Mouse (Mus musculus): ENCODE measurements at regions not wholly inside any gene's neighbourhood (a gene's known extent, or its start where the extent isn't known, plus 50 kb on each side); places are given as distances from the start of the nearest gene placed in this dataset.

DNA sequence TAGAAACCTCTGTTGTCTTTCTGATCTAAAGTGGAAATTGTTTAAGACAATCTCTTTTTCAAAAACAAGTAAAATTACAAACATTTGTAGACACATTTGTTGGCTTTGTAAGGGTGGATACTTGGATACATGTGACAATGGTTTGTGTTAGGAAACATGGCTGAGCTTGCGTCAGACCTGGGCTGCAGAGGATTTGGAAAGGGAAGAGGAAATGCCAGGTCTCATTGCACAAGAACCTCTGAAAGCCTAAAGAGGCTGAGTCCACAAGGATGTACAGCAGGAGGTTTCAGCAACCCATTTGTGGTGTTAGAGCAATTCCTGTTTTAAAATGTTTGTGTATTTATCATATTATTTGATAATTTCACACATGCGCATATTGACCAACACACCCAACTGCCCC, 235.3 kb upstream of the Irx2 start:
- no peak for ATAC-seq (replicated peaks in 1 of 2; ENCODE audit: insufficient read depth in 1 of 2, low FRiP score in 2 of 2, low TSS enrichment in 1 of 2, low read depth in 1 of 2, poor library complexity in 2 of 2, severe bottlenecking in 2 of 2)

DNA sequence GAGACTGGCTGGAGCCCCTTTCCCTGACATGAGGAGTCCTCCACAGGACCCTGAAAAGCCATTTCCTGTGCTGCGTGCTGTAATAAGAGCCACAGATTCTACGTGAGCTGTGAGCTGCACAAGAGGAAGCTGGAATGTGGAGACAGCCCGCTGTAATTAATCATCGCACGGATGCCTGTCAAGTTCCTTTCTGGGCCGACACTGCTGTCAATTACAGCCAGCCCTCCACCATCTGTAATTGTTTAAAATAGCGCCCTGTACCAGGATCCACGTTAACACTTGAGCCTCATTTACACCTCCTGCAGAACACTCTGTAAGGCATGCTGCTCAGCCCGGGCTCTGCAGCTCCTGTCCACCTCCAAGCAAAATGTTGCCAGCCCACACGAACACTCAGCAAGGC, 227.9 kb upstream of the Irx2 start:
- no peak for ATAC-seq (replicated peaks in 1 of 2; ENCODE audit: insufficient read depth in 1 of 2, low FRiP score in 2 of 2, low TSS enrichment in 1 of 2, low read depth in 1 of 2, poor library complexity in 2 of 2, severe bottlenecking in 2 of 2)

DNA sequence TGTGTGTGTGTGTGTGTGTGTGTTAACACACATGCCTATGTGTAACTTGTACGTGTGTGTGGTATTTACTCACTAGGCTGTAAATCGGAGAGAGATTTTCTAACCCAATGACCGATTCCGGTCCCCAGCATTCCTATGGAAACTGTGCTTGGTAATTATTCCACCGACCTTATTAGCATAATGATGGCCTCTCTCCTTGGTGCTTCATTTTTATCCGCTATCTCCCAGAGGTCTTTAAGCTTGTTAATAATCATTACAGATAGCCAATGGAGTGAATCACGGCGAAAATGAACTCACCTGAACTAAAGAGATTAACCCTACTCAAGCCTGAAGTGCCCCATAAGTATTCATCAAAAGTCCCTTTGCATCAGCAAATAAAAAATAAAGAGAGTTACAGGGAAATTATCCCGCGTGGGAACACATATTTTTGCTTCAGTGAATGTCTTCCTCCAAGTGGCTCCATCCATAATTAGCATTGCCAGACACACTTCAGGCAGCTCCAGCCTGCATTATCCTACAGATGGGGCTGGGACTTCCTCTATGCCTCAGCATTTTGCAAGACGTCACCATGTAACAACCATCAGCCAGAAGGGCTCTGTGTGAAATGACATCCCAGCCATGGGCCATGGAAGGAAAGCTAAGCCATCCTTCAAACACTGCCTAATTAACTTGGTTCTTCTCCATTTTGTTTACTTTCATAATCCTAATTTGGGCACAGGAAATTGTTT, 219.2 kb upstream of the Irx2 start:
- ATAC-seq (replicated peaks in 1 of 2; ENCODE audit: insufficient read depth in 1 of 2, low FRiP score in 2 of 2, low TSS enrichment in 1 of 2, low read depth in 1 of 2, poor library complexity in 2 of 2, severe bottlenecking in 2 of 2) = no peak

DNA sequence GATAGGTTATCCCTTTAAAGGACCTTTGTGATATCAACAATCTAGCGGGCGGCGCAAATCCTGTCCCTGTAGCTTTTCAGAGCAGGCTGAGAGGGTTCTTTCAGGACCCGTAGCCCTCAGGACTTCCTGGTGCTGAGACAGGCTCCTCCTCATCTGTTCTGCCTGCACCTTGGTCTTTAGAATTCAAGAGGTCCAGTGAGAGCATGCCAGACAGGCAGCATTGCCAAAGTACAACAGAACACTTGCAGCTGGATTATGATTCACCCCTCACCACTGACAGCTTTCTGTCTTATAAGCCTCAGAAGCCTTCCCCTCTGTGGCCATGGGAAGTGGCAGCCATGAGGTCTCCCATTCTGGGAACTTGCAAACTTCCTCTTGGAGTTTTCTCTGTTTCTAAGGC, 216.0 kb upstream of the Irx2 start:
- no peak for ATAC-seq (replicated peaks in 1 of 2; ENCODE audit: insufficient read depth in 1 of 2, low FRiP score in 2 of 2, low TSS enrichment in 1 of 2, low read depth in 1 of 2, poor library complexity in 2 of 2, severe bottlenecking in 2 of 2)

DNA sequence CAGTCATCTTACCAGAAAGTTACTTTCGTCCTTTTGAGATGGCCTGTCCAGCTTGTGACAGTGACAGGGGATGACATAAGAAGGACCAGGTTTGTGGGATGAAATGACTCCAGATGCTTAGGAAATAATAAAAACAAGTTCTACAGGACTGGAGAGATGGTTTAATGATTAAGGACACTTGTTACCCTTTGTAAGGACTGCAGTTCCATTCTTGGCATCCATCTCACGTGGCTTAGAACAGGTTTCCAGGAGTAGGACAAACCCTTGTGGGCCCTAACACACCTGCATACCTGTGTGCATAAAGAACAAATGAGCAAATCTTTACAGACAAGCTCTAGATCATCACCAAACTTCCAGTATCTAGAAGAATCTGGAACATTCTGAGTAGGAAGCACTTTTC, 211.6 kb upstream of the Irx2 start:
- ATAC-seq (replicated peaks in 1 of 2; ENCODE audit: insufficient read depth in 1 of 2, low FRiP score in 2 of 2, low TSS enrichment in 1 of 2, low read depth in 1 of 2, poor library complexity in 2 of 2, severe bottlenecking in 2 of 2) = no peak

GRCm38 (mm10) chr13:72417816-72418215, 210.8 kb upstream of the Irx2 start:
- ATAC-seq (replicated peaks in 1 of 2; ENCODE audit: insufficient read depth in 1 of 2, low FRiP score in 2 of 2, low TSS enrichment in 1 of 2, low read depth in 1 of 2, poor library complexity in 2 of 2, severe bottlenecking in 2 of 2) = no peak

- ATAC-seq (replicated peaks in 1 of 2; ENCODE audit: insufficient read depth in 1 of 2, low FRiP score in 2 of 2, low TSS enrichment in 1 of 2, low read depth in 1 of 2, poor library complexity in 2 of 2, severe bottlenecking in 2 of 2) = no peak
Observed at GRCm38 (mm10) chr13:72418285-72418684, 210.3 kb upstream of the Irx2 start.

DNA sequence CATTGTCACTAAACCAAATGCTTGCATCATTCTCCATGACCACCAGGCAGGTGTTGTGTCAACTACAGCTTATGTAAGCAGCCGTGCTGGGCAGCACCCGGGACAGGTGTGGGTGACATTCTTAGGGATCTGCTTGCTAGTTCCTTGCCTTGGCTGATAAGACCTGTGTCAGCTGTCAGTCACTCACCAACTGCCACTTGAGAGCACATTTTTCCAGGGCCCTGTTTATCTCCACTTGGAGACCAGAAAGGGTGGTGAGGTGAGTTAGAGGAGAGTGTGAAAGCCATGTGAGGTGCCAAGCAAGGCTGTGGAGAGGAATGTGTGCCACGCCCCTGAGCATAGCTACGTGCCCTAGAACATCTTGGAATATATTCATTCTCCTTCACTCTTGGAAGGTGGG, 209.1 kb upstream of the Irx2 start:
- no peak for ATAC-seq (replicated peaks in 1 of 2; ENCODE audit: insufficient read depth in 1 of 2, low FRiP score in 2 of 2, low TSS enrichment in 1 of 2, low read depth in 1 of 2, poor library complexity in 2 of 2, severe bottlenecking in 2 of 2)

GRCm38 (mm10) chr13:72425917-72426316, 202.7 kb upstream of the Irx2 start:
- ATAC-seq (replicated peaks in 1 of 2; ENCODE audit: insufficient read depth in 1 of 2, low FRiP score in 2 of 2, low TSS enrichment in 1 of 2, low read depth in 1 of 2, poor library complexity in 2 of 2, severe bottlenecking in 2 of 2) = no peak

DNA sequence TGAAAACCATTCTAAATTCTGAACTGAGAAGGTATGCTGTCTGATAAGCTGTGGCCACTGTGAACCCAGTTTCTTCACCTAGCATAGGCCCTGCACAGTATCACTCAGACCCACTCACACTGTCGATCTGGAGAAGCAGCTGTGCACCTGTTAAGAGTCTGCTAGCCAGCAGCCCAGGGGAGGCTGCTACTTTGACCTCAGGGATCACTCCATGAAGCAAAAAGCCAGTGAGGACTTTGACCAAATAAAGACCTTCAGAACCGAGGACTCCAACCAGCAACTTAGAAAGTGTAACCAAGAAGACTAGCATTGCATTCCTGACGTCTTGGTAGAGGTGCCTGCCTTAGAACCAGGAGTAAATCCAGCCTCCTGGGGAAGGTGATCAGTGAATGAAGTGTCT, 183.3 kb upstream of the Irx2 start:
- no peak for ATAC-seq (replicated peaks in 1 of 2; ENCODE audit: insufficient read depth in 1 of 2, low FRiP score in 2 of 2, low TSS enrichment in 1 of 2, low read depth in 1 of 2, poor library complexity in 2 of 2, severe bottlenecking in 2 of 2)

DNA sequence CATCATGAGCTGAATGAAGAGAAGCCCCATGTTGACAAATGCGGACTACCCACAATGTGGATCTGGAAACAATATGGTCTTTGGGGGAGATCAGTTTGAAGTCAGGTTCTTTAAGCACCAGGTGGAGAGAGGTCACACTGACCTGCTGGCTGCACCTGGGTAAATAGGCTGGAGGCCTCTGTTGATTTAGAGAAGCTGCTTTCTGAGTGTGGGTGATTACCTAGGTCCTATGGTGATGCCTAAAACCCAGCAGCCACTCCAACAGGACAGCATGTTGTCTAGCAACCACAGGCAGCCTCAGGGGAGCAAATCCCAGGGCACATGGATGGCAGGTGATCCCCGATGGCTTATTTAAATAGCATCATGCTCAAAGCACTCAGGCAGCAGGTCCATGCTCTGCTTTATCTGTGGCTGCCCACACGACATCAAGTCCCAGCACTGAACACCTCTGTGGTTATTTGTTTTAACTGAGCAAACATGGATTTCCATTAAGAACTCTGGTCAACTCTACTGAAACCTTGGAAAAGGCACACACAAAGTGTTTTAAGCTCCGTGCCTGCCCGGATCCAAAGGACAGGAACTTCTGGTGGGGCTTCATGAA, 180.1 kb upstream of the Irx2 start:
- ATAC-seq (replicated peaks in 1 of 2; ENCODE audit: insufficient read depth in 1 of 2, low FRiP score in 2 of 2, low TSS enrichment in 1 of 2, low read depth in 1 of 2, poor library complexity in 2 of 2, severe bottlenecking in 2 of 2) = no peak

- ATAC-seq (replicated peaks in 1 of 2; ENCODE audit: insufficient read depth in 1 of 2, low FRiP score in 2 of 2, low TSS enrichment in 1 of 2, low read depth in 1 of 2, poor library complexity in 2 of 2, severe bottlenecking in 2 of 2) = no peak
Observed at GRCm38 (mm10) chr13:72495353-72495752, 133.3 kb upstream of the Irx2 start.

DNA sequence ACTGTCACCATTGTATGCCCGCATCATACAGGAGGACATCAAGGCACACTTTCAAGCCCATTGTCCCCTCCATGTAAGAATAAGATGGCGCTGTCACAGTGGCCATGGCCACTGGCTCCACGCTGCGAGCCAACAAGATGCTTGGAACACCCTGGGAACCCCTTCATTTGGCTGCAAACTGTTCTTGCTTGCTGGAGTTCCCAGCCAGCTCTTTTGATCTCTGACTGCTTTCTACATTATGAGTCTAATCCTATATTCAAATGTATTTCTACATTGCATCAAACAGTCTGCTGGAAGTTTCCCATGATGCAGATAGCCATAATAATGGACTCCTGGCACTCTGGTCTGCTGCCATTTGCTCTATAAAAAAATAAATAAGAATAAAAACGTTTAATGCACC, 131.6 kb upstream of the Irx2 start:
- ATAC-seq (replicated peaks in 1 of 2; ENCODE audit: insufficient read depth in 1 of 2, low FRiP score in 2 of 2, low TSS enrichment in 1 of 2, low read depth in 1 of 2, poor library complexity in 2 of 2, severe bottlenecking in 2 of 2) = no peak

- ATAC-seq (replicated peaks in 1 of 2; ENCODE audit: insufficient read depth in 1 of 2, low FRiP score in 2 of 2, low TSS enrichment in 1 of 2, low read depth in 1 of 2, poor library complexity in 2 of 2, severe bottlenecking in 2 of 2) = no peak
Observed at GRCm38 (mm10) chr13:72497521-72497920, 131.1 kb upstream of the Irx2 start.

GRCm38 (mm10) chr13:72505954-72506353, 122.7 kb upstream of the Irx2 start:
- ATAC-seq (replicated peaks in 1 of 2; ENCODE audit: insufficient read depth in 1 of 2, low FRiP score in 2 of 2, low TSS enrichment in 1 of 2, low read depth in 1 of 2, poor library complexity in 2 of 2, severe bottlenecking in 2 of 2) = no peak

GRCm38 (mm10) chr13:72538633-72539032, 90.0 kb upstream of the Irx2 start:
- ATAC-seq (replicated peaks in 1 of 2; ENCODE audit: insufficient read depth in 1 of 2, low FRiP score in 2 of 2, low TSS enrichment in 1 of 2, low read depth in 1 of 2, poor library complexity in 2 of 2, severe bottlenecking in 2 of 2) = no peak

- ATAC-seq (replicated peaks in 1 of 2; ENCODE audit: insufficient read depth in 1 of 2, low FRiP score in 2 of 2, low TSS enrichment in 1 of 2, low read depth in 1 of 2, poor library complexity in 2 of 2, severe bottlenecking in 2 of 2) = no peak
Observed at GRCm38 (mm10) chr13:72541706-72542105, 86.9 kb upstream of the Irx2 start.

DNA sequence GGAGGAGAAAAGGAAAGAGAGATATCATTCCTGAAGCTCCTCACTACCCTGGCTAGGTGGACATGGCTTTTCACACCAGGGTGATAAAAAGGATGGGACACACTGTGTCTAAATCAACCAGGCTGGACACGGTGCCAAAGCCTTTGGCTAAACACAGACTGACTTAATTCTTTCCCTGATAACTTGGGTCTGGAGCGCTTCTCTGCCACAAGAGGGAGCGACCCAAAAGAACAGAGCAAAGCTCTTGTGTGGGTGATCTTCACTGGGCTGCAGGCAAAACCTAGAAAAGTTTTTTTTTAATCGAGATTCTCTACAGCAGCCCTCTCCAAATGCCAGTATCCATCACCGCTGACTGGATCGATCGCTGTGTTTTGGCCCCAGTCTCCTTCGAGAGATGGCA, 70.7 kb upstream of the Irx2 start:
- ATAC-seq (replicated peaks in 1 of 2; ENCODE audit: insufficient read depth in 1 of 2, low FRiP score in 2 of 2, low TSS enrichment in 1 of 2, low read depth in 1 of 2, poor library complexity in 2 of 2, severe bottlenecking in 2 of 2) = no peak

DNA sequence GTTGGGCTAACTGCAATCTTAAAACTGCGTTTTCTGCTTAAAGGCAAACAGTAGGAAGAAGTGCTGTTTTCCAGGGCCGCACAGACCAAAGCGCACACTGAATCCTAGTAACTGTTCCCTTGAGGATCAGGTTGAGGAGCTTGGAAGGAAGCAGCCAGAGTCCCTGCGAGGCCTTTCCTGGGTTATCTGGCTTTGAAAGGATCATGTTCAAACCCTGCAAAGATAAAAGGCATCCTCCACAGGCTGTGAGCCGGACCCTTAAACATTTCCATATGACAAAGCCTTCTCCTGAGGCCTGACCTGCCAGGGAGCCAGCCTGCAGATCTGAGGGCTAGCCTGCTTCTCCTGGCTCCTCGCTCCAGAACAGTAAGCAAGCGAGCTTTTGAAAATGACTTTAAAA, 56.7 kb upstream of the Irx2 start:
- no peak for ATAC-seq (replicated peaks in 1 of 2; ENCODE audit: insufficient read depth in 1 of 2, low FRiP score in 2 of 2, low TSS enrichment in 1 of 2, low read depth in 1 of 2, poor library complexity in 2 of 2, severe bottlenecking in 2 of 2)
